Mouse (Mus musculus): ENCODE data around the gene Trpc7.

GRCm38 (mm10) chr13:56845866-56846265 is 49.9 kb downstream of the Trpc7 start:
- TF ChIP-seq CTCF (IDR thresholded peaks at IDR 0.05; ENCODE audit: low read depth, low read length) (no peak), POLR2A (IDR thresholded peaks at IDR 0.05; ENCODE audit: extremely low read depth, insufficient read depth, low read length) (no peak)

Data from liver, adult 2 months (tissue).